Mouse (Mus musculus) hindbrain, embryonic 13.5 days (tissue): ENCODE data around the gene Slc6a9. TPM values are rescaled to one million over a fixed set of nuclear protein-coding genes. Genes with fewer than 3 reads are reported as not detected.
A peak's percentile ranks its signal among the peaks of the same experiment; 100 is the strongest.

ENCODE experiments used
- ATAC-seq: fragments of 200-750 bp; cut with Nextera tagmentation; 2 replicates; pipeline ENCODE4 v1.8.0; 2017; ENCODE audit warnings: moderate TSS enrichment; ENCODE audit not compliant: low FRiP score
- H3K27ac ChIP-seq: fragments of 300-500 bp; sonication (generic); 2 replicates; pipeline ENCODE4 v1.5.1; 2015; ENCODE audit warnings: inconsistent platforms, mild to moderate bottlenecking, moderate library complexity
- H3K27me3 ChIP-seq: fragments of 300-500 bp; sonication (generic); 2 replicates; pipeline ENCODE4 v1.6.1; 2015; ENCODE audit warnings: mild to moderate bottlenecking, inconsistent platforms
- H3K36me3 ChIP-seq: fragments of 300-500 bp; sonication (generic); 2 replicates; pipeline ENCODE4 v1.6.1; 2015; ENCODE audit warnings: mild to moderate bottlenecking, inconsistent platforms
- H3K4me1 ChIP-seq: fragments of 300-500 bp; sonication (generic); replicated peaks from 2 replicates; pipeline ENCODE4 v1.6.1; 2015; ENCODE audit warnings: inconsistent platforms
- H3K4me2 ChIP-seq: fragments of 300-500 bp; sonication (generic); 2 replicates; pipeline ENCODE4 v1.6.1; 2015; ENCODE audit warnings: inconsistent platforms, mild to moderate bottlenecking, moderate library complexity
- H3K4me3 ChIP-seq: fragments of 300-500 bp; sonication (generic); 2 replicates; pipeline ENCODE4 v1.5.1; 2015; ENCODE audit warnings: mild to moderate bottlenecking, inconsistent platforms
- H3K9ac ChIP-seq: fragments of 300-500 bp; sonication (generic); 2 replicates; pipeline ENCODE4 v1.6.1; 2015; ENCODE audit warnings: mild to moderate bottlenecking, inconsistent platforms
- H3K9me3 ChIP-seq: fragments of 300-500 bp; sonication (generic); 2 replicates; pipeline ENCODE4 v1.6.1; 2016; ENCODE audit warnings: inconsistent platforms
- WGBS: fragments of 180-500 bp; shearing (Covaris S2); methylation state at CpG from one replicate; pipeline ENCODE4 v1.1.7; 2015; 5-methylcytosine and 5-hydroxymethylcytosine counted together
- polyA plus RNA-seq: library from polyadenylated mRNA; unstranded; fragments of >200 nt; fragmentation: Nextera tagmentation; extraction: Ambion mirVana; gene quantifications from 2 replicates; pipeline ENCODE4 v1.2.1, GENCODE M21; 2015

The Slc6a9 gene
- polyA plus RNA-seq, 1 experiment from 2014 or later, result 27.7 TPM

DNA sequence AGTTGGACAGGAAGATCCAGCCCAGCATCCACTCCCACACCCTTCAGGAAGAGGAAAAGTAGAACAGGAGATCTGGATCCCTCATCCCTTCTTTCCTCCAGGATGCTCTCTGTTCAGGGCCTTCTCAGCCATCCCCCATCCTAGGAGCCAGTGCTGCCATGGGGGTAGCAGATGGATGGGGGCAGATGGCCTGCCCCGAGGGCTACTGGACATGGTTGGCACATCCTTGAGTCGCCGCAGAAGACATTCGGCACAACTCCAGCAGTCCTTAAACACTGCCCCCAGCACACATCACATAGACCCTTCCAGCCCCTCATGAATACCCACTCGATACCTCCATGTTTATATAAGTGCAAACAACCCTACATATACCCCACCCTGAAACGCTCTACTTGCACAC lies 61.7 kb downstream of the Slc6a9 start:
- ATAC-seq, result no peak

DNA sequence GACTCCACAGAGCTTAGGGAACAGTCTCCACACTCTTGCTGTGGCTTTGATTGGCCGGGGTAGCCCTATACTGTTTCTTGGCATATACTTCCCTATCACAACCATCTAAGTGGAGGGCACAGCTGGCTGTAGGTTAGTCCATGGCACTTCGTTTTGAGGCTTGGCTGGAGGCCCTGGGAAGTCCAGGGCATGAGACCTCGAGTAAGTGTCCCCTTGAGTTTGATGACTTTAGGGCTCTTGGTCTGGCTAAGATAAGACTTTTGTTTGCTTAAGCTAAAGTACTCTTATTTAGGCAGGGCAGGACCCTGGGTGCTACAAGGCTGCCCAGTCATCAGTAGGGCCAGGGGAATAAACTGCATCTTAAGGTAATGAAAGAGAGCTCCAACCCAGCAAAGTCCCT lies 63.8 kb downstream of the Slc6a9 start:
- ATAC-seq, result no peak
- 92% methylated on average over 3 of the region's 3 CpGs for WGBS
- H3K4me2 ChIP-seq, result no peak overlapping the region
- no peaks in the 10 kb centered on the region for H3K4me1 ChIP-seq
- H3K36me3 ChIP-seq, result peaks cover 92% of the 10 kb centered on the region
- H3K9me3 ChIP-seq, result no peaks in the 10 kb centered on the region
- H3K27ac ChIP-seq, result no peak overlapping the region
- H3K9ac ChIP-seq, result no peak overlapping the region
- H3K27me3 ChIP-seq, result no peaks in the 10 kb centered on the region
- no peak overlapping the region for H3K4me3 ChIP-seq

More for the DNA sequence above, 61.7 kb downstream of the Slc6a9 start:
- WGBS, result 94% methylated on average over 6 of the region's 6 CpGs
- no peak overlapping the region for H3K27ac ChIP-seq
- no peaks in the 10 kb centered on the region for H3K27me3 ChIP-seq
- H3K4me1 ChIP-seq, result peaks cover 5% of the 10 kb centered on the region
- no peak overlapping the region for H3K4me2 ChIP-seq
- H3K36me3 ChIP-seq, result peaks cover 71% of the 10 kb centered on the region
- H3K4me3 ChIP-seq, result no peak overlapping the region
- no peaks in the 10 kb centered on the region for H3K9me3 ChIP-seq
- H3K9ac ChIP-seq, result no peak overlapping the region

- Histone ChIP-seq H3K4me1 (peaks cover 23% of the 10 kb centered on the region), H3K4me2 (no peak overlapping the region), H3K9me3 (no peaks in the 10 kb centered on the region), H3K27me3 (no peaks in the 10 kb centered on the region), H3K36me3 (peaks cover 77% of the 10 kb centered on the region), H3K27ac (no peak overlapping the region), H3K4me3 (no peak overlapping the region), H3K9ac (no peak overlapping the region)
- ATAC-seq, result no peak
- 93% methylated on average over 10 of the region's 10 CpGs for WGBS
Observed at GRCm38 (mm10) chr4:117904094-117904493, 69.8 kb downstream of the Slc6a9 start.

DNA sequence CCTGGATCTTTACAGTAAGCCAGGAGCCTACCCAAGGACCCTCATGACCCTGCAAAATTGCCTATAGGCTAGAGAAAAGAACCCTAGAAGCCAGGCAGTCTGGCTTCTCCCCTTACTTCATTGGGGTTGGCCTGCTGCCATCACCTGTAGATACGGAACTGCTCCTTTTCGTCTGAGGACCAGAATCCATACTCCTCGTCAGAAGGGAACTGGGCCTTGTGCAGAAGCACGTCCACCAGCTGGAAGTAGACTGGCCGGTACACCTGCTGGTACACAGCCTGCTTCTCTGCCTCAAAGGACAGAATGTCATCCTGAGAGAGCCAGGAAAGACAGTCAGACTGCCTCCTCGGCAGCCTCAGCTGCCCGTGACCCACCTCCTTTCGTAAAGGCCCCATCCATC lies 70.5 kb downstream of the Slc6a9 start:
- ATAC-seq, result no peak
- Histone ChIP-seq H3K27me3 (no peaks in the 10 kb centered on the region), H3K4me1 (peaks cover 30% of the 10 kb centered on the region), H3K27ac (no peak overlapping the region), H3K9ac (no peak overlapping the region), H3K4me3 (no peak overlapping the region), H3K4me2 (no peak overlapping the region), H3K9me3 (no peaks in the 10 kb centered on the region), H3K36me3 (peaks cover 70% of the 10 kb centered on the region)
- 95% methylated on average over 8 of the region's 8 CpGs for WGBS

GRCm38 (mm10) chr4:117906196-117906595 lies 71.9 kb downstream of the Slc6a9 start:
- Histone ChIP-seq H3K4me1 (peaks cover 44% of the 10 kb centered on the region), H3K36me3 (peaks cover 64% of the 10 kb centered on the region), H3K9ac (no peak overlapping the region), H3K4me2 (no peak overlapping the region), H3K27me3 (no peaks in the 10 kb centered on the region), H3K9me3 (no peaks in the 10 kb centered on the region), H3K27ac (no peak overlapping the region), H3K4me3 (no peak overlapping the region)
- ATAC-seq, result no peak
- WGBS, result 93% methylated on average over 3 of the region's 3 CpGs

DNA sequence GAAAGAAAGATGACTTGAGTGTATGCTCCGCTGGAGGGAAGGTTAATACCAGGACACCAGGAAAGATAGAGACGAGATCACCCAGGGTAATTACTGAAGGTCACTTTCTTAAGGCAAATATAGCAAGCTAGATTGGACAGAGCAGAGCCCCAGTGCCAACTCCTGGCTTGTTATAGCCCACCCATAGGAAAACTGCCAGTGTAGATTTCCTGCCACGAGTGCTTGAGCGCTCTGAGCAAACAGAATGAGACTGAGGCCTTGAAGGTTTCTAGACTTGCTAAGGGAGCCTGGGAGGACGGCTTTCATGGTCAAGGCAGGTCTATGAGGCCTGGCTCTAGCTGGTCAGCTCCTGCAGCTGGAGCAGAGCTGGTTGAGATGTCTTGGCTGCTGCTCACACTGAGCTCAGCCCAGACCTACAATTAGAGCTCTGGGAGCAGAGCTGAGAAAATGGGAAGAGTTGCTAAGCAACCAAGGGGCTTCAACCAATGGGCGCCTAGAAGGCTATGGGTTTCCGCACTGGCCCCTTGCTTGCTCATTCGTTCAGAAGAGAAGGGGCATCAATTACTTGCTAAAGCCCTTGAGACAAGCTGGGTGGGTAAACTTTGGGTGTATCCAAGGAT lies 74.6 kb downstream of the Slc6a9 start:
- peak overlapping the region; percentile 90 for H3K27ac ChIP-seq
- ATAC-seq, result peak; percentile 82
- H3K4me1 ChIP-seq, result peaks cover 72% of the 10 kb centered on the region
- H3K9me3 ChIP-seq, result no peaks in the 10 kb centered on the region
- H3K27me3 ChIP-seq, result no peaks in the 10 kb centered on the region
- peaks cover 49% of the 10 kb centered on the region for H3K36me3 ChIP-seq
- peak overlapping the region; percentile 50 for H3K4me2 ChIP-seq
- H3K4me3 ChIP-seq, result peak overlapping the region; percentile 32
- peak overlapping the region; percentile 67 for H3K9ac ChIP-seq
- 49% methylated on average over 8 of the region's 8 CpGs for WGBS

GRCm38 (mm10) chr4:117912131-117912561 lies 77.8 kb downstream of the Slc6a9 start:
- Histone ChIP-seq H3K9ac (peak overlapping the region; percentile 97), H3K27ac (no peak overlapping the region), H3K9me3 (no peaks in the 10 kb centered on the region), H3K36me3 (peaks cover 21% of the 10 kb centered on the region), H3K4me3 (no peak overlapping the region), H3K27me3 (no peaks in the 10 kb centered on the region), H3K4me2 (peak overlapping the region; percentile 100), H3K4me1 (peaks cover 77% of the 10 kb centered on the region)
- ATAC-seq, result no peak
- WGBS, result 83% methylated on average over 13 of the region's 13 CpGs

DNA sequence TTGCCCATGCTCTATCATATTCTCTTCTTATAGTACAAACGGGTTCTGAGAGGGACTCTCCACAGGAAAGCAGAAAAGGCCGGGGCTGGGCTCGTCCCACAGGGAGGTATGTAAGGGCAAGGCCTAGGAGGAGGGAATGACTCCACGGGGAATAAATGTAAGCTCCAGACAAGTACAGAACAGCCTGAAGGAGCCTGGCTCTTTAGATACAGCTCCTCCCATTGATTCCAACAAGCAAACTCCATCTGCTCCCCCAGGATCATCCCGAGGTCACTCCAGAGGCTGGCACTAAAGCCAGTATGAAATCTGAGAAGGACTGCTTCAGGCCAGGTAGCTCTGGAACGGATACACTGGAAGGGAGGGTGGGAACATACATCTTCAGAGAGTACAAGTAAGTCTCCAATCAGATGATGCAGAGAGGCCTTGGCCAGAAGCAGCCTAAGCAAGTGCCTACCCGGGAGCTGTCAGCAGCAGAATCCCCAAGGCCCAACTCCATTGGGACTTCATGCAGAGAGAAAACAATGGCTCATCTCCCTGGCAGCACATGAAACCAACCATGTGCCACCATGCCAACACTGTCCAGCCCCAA lies 78.5 kb downstream of the Slc6a9 start:
- ATAC-seq, result no peak
- 62% methylated on average over 7 of the region's 7 CpGs for WGBS
- Histone ChIP-seq H3K9ac (peak overlapping the region; percentile 97), H3K36me3 (peaks cover 21% of the 10 kb centered on the region), H3K27me3 (no peaks in the 10 kb centered on the region), H3K4me1 (peaks cover 73% of the 10 kb centered on the region), H3K27ac (no peak overlapping the region; the same call in 1 of the 2 replicates), H3K4me2 (peak overlapping the region; percentile 100), H3K4me3 (peak overlapping the region; percentile 92), H3K9me3 (no peaks in the 10 kb centered on the region)

- Histone ChIP-seq H3K4me3 (peak overlapping the region; percentile 92), H3K27me3 (no peaks in the 10 kb centered on the region), H3K4me1 (peaks cover 66% of the 10 kb centered on the region), H3K4me2 (peak overlapping the region; percentile 100), H3K9me3 (no peaks in the 10 kb centered on the region), H3K27ac (no peak overlapping the region), H3K36me3 (peaks cover 21% of the 10 kb centered on the region), H3K9ac (peak overlapping the region; percentile 97)
- WGBS, result 43% methylated on average over 3 of the region's 3 CpGs
- no peak for ATAC-seq
Observed at GRCm38 (mm10) chr4:117913421-117913820, 79.1 kb downstream of the Slc6a9 start.

DNA sequence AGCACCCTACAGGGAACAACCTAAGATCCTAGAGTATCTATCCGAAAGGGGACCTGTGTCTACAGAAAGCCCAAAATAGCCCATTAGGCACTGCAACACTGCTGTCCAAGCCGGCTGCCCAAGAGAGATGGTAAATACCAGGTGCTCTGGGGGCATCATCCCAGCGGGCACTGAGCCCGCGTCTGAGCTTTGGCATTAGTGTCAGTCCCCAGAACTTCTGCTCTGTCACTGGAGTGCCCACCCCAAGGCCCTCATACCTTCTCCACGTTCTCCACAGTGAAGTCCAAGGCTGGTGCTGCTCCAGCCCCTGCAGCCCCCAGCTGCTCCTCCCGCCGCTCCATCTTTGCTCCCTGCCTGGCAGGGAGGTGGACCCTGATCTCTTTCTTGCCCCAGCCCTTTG lies 79.7 kb downstream of the Slc6a9 start:
- 15% methylated on average over 8 of the region's 8 CpGs for WGBS
- Histone ChIP-seq H3K4me2 (peak overlapping the region; percentile 100), H3K27ac (no peak overlapping the region; the same call in 1 of the 2 replicates), H3K4me3 (peak overlapping the region; percentile 92), H3K36me3 (peaks cover 21% of the 10 kb centered on the region), H3K27me3 (no peaks in the 10 kb centered on the region), H3K9ac (peak overlapping the region; percentile 97), H3K9me3 (no peaks in the 10 kb centered on the region), H3K4me1 (peaks cover 60% of the 10 kb centered on the region)
- ATAC-seq, result peak; percentile 7; the same call in 1 of the 2 replicates

GRCm38 (mm10) chr4:117914591-117915442 lies 80.5 kb downstream of the Slc6a9 start, which contains the start of gene Ipo13:
TSS of gene Ipo13 (minus strand) at chr4:117914999.
- H3K4me3 ChIP-seq, result peak within 1 kb of the TSS; percentile 92
- no peaks in the 10 kb centered on the region for H3K27me3 ChIP-seq
- WGBS, result under 1% methylated on average over 61 of the region's 61 CpGs
- H3K4me2 ChIP-seq, result peak within 1 kb of the TSS; percentile 100
- no peaks in the 10 kb centered on the region for H3K9me3 ChIP-seq
- H3K36me3 ChIP-seq, result peaks cover 21% of the 10 kb centered on the region
- H3K4me1 ChIP-seq, result peaks cover 52% of the 10 kb centered on the region
- ATAC-seq, result peak; percentile 95
- H3K9ac ChIP-seq, result peak within 1 kb of the TSS; percentile 97
- H3K27ac ChIP-seq, result peak within 1 kb of the TSS; percentile 88

DNA sequence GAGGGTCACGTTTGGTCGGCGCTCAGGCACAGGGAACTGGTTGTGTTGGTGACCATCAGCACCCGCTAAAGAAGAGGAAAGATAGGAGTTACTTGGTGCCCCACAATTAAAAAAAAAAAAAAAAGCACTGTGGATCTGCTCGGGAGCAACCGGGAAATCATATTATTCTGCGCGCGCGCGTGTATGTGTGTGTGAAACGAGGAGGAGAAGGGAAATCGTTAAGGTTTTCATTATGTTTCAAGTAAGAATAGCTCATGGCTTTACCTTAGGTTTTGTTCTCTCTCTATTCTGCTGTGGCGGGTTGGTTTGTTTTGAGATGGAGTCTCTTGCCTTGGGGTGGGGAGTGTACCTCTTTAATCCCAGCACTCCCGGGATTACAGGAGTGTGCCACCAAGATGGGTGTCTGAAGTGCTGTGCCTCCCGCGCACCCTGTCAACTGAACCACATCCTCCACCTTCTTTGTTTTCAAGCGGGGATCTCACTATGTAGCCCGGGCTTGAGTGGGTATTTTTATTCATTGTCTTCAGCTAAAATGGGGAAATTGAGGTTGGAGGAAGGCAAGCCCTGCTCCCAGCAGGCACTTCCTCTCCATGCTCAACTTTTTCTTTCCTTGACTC lies 81.3 kb downstream of the Slc6a9 start:
- peak overlapping the region; percentile 92 for H3K4me3 ChIP-seq
- ATAC-seq, result no peak

More for the DNA sequence above, 81.3 kb downstream of the Slc6a9 start:
- Histone ChIP-seq H3K4me2 (peak overlapping the region; percentile 100), H3K36me3 (peaks cover 19% of the 10 kb centered on the region), H3K9ac (peak overlapping the region; percentile 97), H3K27ac (peak overlapping the region; percentile 88), H3K9me3 (no peaks in the 10 kb centered on the region), H3K4me1 (peaks cover 45% of the 10 kb centered on the region), H3K27me3 (no peaks in the 10 kb centered on the region)
- 5% methylated on average over 19 of the region's 19 CpGs for WGBS
